Mouse (Mus musculus) intestine, embryonic 14.5 days (tissue): Measurements from ENCODE around the gene Bpifb9b. TPM values are rescaled to one million over a fixed set of nuclear protein-coding genes. Genes with fewer than 3 reads are reported as not detected.
"Not testable (repeated sequence)": the region's sequence is repeated elsewhere in the genome, so short reads cannot be mapped to it uniquely, and the experiment has no call there.

Experiments used
- ATAC-seq: fragments of 200-750 bp; cut with Nextera tagmentation; replicated peaks from 2 replicates; pipeline ENCODE4 v1.8.0; 2017; ENCODE audit warnings: low read depth, moderate number of reproducible peaks, moderate TSS enrichment, moderate library complexity; ENCODE audit not compliant: low FRiP score, low TSS enrichment
- DNase-seq: peaks from one replicate; pipeline ENCODE4 v3.0.0-alpha.2; 2018; ENCODE audit warnings: low spot score
- H3K27ac ChIP-seq: fragments of 300-500 bp; sonication (generic); 2 replicates; pipeline ENCODE4 v1.5.1; 2014; ENCODE audit warnings: low read depth, mild to moderate bottlenecking, control low read depth
- H3K27me3 ChIP-seq: fragments of 300-500 bp; sonication (generic); replicated peaks from 2 replicates; pipeline ENCODE4 v1.6.1; 2014; ENCODE audit warnings: low read length, control low read depth; ENCODE audit not compliant: control insufficient read depth, insufficient read depth
- H3K36me3 ChIP-seq: fragments of 300-500 bp; sonication (generic); 2 replicates; pipeline ENCODE4 v1.6.1; 2014; ENCODE audit warnings: low read length, control low read depth; ENCODE audit not compliant: control insufficient read depth, insufficient read depth
- H3K4me1 ChIP-seq: fragments of 300-500 bp; sonication (generic); replicated peaks from 2 replicates; pipeline ENCODE4 v1.6.1; 2014; ENCODE audit warnings: low read length, control low read depth, mixed read lengths; ENCODE audit not compliant: control insufficient read depth, insufficient read depth
- H3K4me2 ChIP-seq: fragments of 300-500 bp; sonication (generic); 2 replicates; pipeline ENCODE4 v1.6.1; 2014; ENCODE audit warnings: low read length
- H3K4me3 ChIP-seq: fragments of 300-500 bp; sonication (generic); 2 replicates; pipeline ENCODE4 v1.5.1; 2014; ENCODE audit warnings: low read depth, low read length, control low read depth, mixed read lengths
- H3K9ac ChIP-seq: fragments of 300-500 bp; sonication (generic); 2 replicates; pipeline ENCODE4 v1.6.1; 2014; ENCODE audit warnings: mild to moderate bottlenecking, low read length
- H3K9me3 ChIP-seq: fragments of 300-500 bp; sonication (generic); 2 replicates; pipeline ENCODE4 v1.6.1; 2016; ENCODE audit warnings: low read length, control low read depth; ENCODE audit not compliant: control insufficient read depth
- WGBS: fragments of 180-500 bp; shearing (Covaris S2); extraction: QIAGEN DNeasy Blood & Tissue Kit; methylation state at CpG from one replicate; pipeline ENCODE4 v1.1.7; 2014; 5-methylcytosine and 5-hydroxymethylcytosine counted together
- polyA plus RNA-seq: library from polyadenylated mRNA; unstranded; fragments of >200 nt; fragmentation: Nextera tagmentation; extraction: Ambion mirVana; gene quantifications from 2 replicates; pipeline ENCODE4 v1.2.1, GENCODE M21; 2014

Bpifb9b gene
- polyA plus RNA-seq, 1 experiment from 2014 or later = not detected

DNA sequence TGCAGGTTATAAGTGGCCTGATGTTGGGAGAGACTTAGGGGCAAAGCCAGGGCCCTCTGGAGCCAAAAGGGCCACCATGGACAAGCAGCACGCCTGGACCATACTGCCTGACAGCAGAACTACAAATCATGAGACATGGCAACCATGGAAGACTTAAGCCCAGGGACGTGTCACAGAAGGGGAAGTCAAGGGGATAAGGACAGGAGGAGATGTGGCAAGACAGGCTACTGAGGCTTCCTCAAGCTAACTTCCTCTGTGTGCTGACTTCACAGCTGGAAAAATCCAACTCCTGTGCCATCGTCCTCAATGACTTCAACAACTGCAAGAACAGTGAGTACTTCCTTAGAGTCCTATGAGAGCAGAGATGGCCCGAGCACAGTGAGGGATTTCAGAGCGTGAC is 6.7 kb downstream of the Bpifb9b start:
- not testable (repeated sequence) for H3K9ac ChIP-seq, H3K4me2 ChIP-seq, H3K27me3 ChIP-seq, H3K36me3 ChIP-seq, H3K9me3 ChIP-seq, ATAC-seq, H3K4me1 ChIP-seq, H3K27ac ChIP-seq, H3K4me3 ChIP-seq
- DNase-seq = peak; percentile 16
- 75% methylated on average over 4 of the region's 5 CpGs for WGBS

DNA sequence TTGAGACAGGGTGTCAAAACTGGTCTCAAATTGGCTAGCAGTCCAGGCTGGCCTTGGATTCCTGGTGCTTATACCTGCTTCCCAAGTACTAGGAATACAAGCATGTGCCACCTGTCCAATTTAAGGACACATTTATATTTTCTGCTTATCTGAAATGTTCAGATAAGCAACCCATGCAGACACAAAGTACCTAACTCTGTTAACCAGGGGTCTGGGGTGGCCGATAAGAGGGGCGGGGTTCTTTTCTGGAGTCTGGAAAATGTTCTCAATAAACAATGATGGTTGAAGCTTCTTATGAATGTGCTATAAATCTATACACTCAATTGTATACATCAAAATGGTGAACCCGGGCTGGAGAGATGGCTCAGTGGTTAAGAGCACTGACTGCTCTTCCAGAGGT is 19.8 kb downstream of the Bpifb9b start:
- Histone ChIP-seq H3K4me3 (no peak overlapping the region), H3K9ac (no peak overlapping the region), H3K27ac (no peak overlapping the region), H3K36me3 (no peaks in the 10 kb centered on the region), H3K4me1 (no peaks in the 10 kb centered on the region), H3K4me2 (no peak overlapping the region), H3K9me3 (no peaks in the 10 kb centered on the region), H3K27me3 (no peaks in the 10 kb centered on the region)
- ATAC-seq (no peak), DNase-seq (no peak)
- WGBS = 66% methylated on average over 3 of the region's 3 CpGs

DNA sequence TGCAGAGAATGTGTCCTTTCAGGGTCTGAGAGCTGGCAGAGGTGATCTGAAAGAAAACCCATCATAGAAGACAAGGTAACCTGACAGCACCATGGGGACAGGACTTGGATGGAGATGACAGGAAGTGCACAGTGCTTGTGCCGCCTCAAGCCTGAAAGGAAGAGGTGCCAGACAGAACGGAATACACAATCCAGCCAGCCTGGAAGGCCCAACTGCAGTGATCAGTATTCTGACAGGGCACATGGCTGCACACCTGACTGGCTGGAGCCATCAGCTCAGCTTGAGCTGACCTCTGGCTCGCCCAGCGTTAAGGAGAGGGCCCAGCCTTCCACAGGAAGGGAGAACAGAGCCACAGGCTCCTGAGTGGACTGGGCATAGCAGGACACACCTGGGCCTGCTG is 28.5 kb downstream of the Bpifb9b start:
- ATAC-seq = no peak
- Histone ChIP-seq H3K27me3 (no peaks in the 10 kb centered on the region), H3K9me3 (no peaks in the 10 kb centered on the region), H3K4me1 (no peaks in the 10 kb centered on the region), H3K9ac (no peak overlapping the region), H3K4me2 (no peak overlapping the region), H3K27ac (no peak overlapping the region), H3K36me3 (peaks cover 16% of the 10 kb centered on the region), H3K4me3 (no peak overlapping the region)
- DNase-seq = peak; percentile 12
- 85% methylated on average over 4 of the region's 4 CpGs for WGBS

DNA sequence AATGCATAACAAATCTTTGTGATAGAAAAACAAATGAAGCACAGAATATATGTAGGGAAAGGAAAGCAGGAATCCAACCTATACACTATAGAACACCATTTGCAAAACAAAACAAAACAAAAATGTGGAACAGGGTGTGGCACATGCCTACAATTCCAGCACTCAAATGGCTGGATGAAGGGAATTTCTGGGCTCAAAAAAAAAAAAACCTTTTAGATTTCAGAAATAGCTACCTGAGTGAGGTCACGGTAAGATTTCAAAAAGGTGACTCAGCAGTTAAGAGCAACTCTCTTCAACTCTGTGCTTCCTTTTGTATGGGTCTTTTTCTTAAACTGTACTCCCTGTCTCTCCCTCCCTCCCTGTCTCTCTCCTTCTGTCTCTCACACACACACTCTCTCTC is 31.1 kb downstream of the Bpifb9b start:
- Histone ChIP-seq H3K27me3 (no peaks in the 10 kb centered on the region), H3K9me3 (no peaks in the 10 kb centered on the region), H3K36me3 (peaks cover 37% of the 10 kb centered on the region), H3K27ac (no peak overlapping the region), H3K4me2 (no peak overlapping the region), H3K9ac (no peak overlapping the region), H3K4me3 (no peak overlapping the region), H3K4me1 (no peaks in the 10 kb centered on the region)
- 80% methylated on average over 1 of the region's 1 CpGs for WGBS
- ATAC-seq (no peak), DNase-seq (no peak)

DNA sequence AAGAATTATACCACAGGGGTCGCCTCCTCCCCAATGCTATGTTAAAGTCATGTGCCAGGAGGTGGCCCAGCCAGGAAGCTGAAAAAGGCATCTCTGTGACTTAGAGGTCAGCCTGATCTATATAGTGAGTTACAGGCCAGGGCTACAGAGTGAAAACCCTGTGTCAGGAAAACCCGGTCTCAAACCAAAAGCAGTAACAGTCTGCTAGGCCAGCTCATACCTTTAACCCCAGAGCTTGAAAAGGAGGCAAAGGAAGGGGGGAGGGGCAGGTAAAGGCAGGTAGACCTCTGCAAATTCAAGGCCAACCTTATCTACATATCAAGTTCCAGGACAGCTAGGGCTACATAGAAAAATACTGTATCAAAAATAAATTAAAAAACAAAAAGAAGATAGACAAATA is 32.3 kb downstream of the Bpifb9b start:
- H3K9ac ChIP-seq = no peak overlapping the region
- H3K4me2 ChIP-seq = no peak overlapping the region
- WGBS = 63% methylated on average over 2 of the region's 2 CpGs
- no peaks in the 10 kb centered on the region for H3K4me1 ChIP-seq
- DNase-seq = peak; percentile 20
- no peaks in the 10 kb centered on the region for H3K9me3 ChIP-seq
- H3K27me3 ChIP-seq = no peaks in the 10 kb centered on the region
- no peak overlapping the region for H3K4me3 ChIP-seq
- H3K36me3 ChIP-seq = peaks cover 37% of the 10 kb centered on the region
- no peak for ATAC-seq
- no peak overlapping the region for H3K27ac ChIP-seq

DNA sequence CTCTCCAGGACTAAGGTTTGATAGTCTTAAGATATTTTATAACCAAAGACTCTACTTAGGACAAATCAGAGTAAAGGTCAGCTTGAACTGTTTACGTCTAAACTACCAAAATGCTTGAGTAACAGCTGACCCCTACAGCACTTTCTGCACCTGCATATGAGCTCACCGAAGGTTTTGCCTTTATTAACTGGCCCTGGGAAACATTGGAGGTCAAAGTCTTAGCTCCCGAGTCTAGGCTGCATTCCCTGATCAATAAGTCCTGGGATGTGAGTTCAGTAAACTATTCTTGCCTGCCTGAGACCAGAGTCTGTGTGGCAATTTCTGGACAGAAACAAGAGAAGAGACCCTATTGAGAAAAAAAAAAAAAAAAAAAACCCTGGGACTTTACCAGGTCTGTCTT is 41.1 kb downstream of the Bpifb9b start:
- Histone ChIP-seq H3K4me1 (no peaks in the 10 kb centered on the region), H3K9me3 (no peaks in the 10 kb centered on the region), H3K36me3 (peaks cover 34% of the 10 kb centered on the region), H3K9ac (no peak overlapping the region), H3K4me3 (no peak overlapping the region), H3K27me3 (no peaks in the 10 kb centered on the region), H3K4me2 (no peak overlapping the region), H3K27ac (no peak overlapping the region)
- ATAC-seq (no peak), DNase-seq (peak; percentile 9)
- 85% methylated on average over 3 of the region's 3 CpGs for whole genome bisulfite sequencing

DNA sequence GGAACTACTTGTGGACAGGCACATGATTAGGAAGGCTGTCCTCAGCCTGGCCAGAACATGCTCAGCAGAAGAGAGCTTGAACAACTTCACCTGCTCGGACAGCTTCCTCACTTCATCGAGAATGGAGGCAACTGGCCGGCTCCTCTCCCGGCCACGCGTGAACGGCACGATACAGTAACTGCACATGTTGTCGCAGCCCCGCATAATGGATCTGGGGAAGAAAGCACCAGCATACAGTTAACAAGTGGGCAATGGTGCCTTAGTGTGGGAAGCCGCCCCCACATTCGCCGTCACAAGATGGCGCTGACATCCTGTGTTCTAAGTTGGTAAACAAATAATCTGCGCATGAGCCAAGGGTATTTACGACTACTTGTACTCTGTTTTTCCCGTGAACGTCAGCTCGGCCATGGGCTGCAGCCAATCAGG is 47.0 kb downstream of the Bpifb9b start:
- Histone ChIP-seq H3K4me2 (peak overlapping the region; percentile 32), H3K4me3 (peak overlapping the region; percentile 25), H3K9ac (peak overlapping the region; percentile 14; the same call in 1 of the 2 replicates), H3K27ac (0 out of 2 replicates have a peak overlapping the region, but pooled peaks have one; percentile 9), H3K36me3 (peaks cover 13% of the 10 kb centered on the region; the same call in 1 of the 2 replicates)
- not testable (repeated sequence) for H3K9me3 ChIP-seq, H3K4me1 ChIP-seq, H3K27me3 ChIP-seq
- 0 out of 2 replicates have a peak, but pooled peaks have one; percentile 60 for ATAC-seq
- DNase-seq = peak; percentile 54
- WGBS = 70% methylated on average over 14 of the region's 19 CpGs

DNA sequence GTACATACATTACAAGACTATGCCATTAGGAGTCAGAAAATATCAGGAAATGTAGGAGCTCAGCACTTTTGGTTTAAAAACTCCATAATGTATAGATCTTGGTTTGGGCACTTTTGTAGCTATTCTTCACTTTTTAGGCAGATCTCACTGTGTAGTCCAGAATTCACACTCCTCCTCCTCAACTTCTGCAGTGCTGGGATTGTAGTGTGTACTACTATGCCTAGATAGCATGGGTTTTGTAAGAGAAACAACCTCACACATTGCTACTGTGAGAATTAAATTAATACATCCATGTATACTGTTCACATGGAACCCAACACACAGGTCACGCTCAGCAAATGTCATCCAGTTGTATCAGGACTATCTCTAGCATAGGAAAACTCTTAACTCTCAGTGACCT is 60.5 kb downstream of the Bpifb9b start:
- Histone ChIP-seq H3K4me2 (no peak overlapping the region), H3K27ac (no peak overlapping the region), H3K4me1 (0 out of 2 replicates have a peak, but pooled peaks cover 5% of the 10 kb centered on the region), H3K27me3 (no peaks in the 10 kb centered on the region), H3K9ac (no peak overlapping the region), H3K9me3 (no peaks in the 10 kb centered on the region), H3K4me3 (no peak overlapping the region), H3K36me3 (peaks cover 50% of the 10 kb centered on the region)
- DNase-seq = no peak
- 91% methylated on average over 1 of the region's 1 CpGs for WGBS
- no peak for ATAC-seq
